Mouse (Mus musculus) midbrain, embryonic 12.5 days (tissue): Measurements from ENCODE around the gene Unc5c. TPM values are rescaled to one million over a fixed set of nuclear protein-coding genes. Genes with fewer than 3 reads are reported as not detected.

Experiments
- ATAC-seq: fragments of 200-750 bp; cut with Nextera tagmentation; 2 replicates; pipeline ENCODE4 v1.8.0; 2017; ENCODE audit warnings: low read depth, moderate TSS enrichment, moderate library complexity; ENCODE audit not compliant: low FRiP score
- H3K27ac ChIP-seq: fragments of 300-500 bp; sonication (generic); replicated peaks from 2 replicates; pipeline ENCODE4 v1.5.1; 2016; ENCODE audit warnings: mild to moderate bottlenecking
- H3K27me3 ChIP-seq: fragments of 300-500 bp; sonication (generic); 2 replicates; pipeline ENCODE4 v1.6.1; 2016; ENCODE audit warnings: mild to moderate bottlenecking
- H3K36me3 ChIP-seq: fragments of 300-500 bp; sonication (generic); 2 replicates; pipeline ENCODE4 v1.6.1; 2016
- H3K4me1 ChIP-seq: fragments of 300-500 bp; sonication (generic); 2 replicates; pipeline ENCODE4 v1.6.1; 2016
- H3K4me2 ChIP-seq: fragments of 300-500 bp; sonication (generic); replicated peaks from 2 replicates; pipeline ENCODE4 v1.6.1; 2016; ENCODE audit warnings: mild to moderate bottlenecking, moderate library complexity
- H3K4me3 ChIP-seq: fragments of 300-500 bp; sonication (generic); 2 replicates; pipeline ENCODE4 v1.5.1; 2016; ENCODE audit warnings: mild to moderate bottlenecking
- H3K9ac ChIP-seq: fragments of 300-500 bp; sonication (generic); replicated peaks from 2 replicates; pipeline ENCODE4 v1.6.1; 2016; ENCODE audit warnings: mild to moderate bottlenecking, moderate library complexity
- H3K9me3 ChIP-seq: fragments of 300-500 bp; sonication (generic); 2 replicates; pipeline ENCODE4 v1.6.1; 2016; ENCODE audit warnings: mild to moderate bottlenecking
- WGBS: fragments of 180-500 bp; shearing (Covaris S2); methylation state at CpG from one replicate; pipeline ENCODE4 v1.1.7; 2016; 5-methylcytosine and 5-hydroxymethylcytosine counted together
- polyA plus RNA-seq: library from polyadenylated mRNA; unstranded; fragments of >200 nt; fragmentation: Nextera tagmentation; extraction: Ambion mirVana; gene quantifications from 2 replicates; pipeline ENCODE4 v1.2.1, GENCODE M21; 2016

Unc5c gene
- polyA plus RNA-seq, result 12.7 and 12.8 TPM in 2 replicates

DNA sequence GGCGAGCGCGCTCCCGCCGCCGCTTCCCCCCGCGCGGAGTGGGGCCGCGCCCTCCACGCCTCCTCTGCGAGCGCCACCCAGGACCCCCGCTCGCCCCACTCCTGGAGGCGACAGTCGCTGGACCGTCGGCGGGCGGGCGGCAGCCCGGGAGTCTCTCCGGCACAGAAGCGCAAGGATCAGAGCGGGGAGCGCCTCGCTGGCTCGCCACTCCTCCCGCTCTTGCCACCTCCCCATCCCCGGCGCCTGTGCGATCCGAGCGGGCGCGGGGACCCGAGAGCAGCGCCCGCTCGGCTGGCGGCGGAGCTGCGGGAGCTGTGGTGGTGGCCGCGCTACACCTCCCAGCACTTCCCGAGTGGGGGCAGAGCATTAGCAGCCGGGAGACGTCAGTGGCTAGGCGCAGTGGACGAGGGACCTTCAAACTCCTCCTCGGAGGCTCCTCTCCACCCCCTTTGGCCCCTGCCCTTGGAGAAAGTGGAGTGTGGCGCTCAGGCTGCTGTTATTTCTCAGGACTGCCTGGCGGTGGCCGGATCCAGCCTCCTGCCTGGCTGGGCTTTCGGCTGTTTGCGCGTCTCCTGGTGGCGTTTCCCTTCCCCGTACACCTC is at the start of gene Unc5c:
Gene Unc5c, plus strand, starts transcription at position 113 of the 602 bp plus-strand sequence.
- Histone ChIP-seq H3K4me1 (peaks cover 18% of the 10 kb centered on the region), H3K4me3 (peak within 1 kb of the TSS; percentile 80), H3K27ac (peak within 1 kb of the TSS; percentile 91), H3K27me3 (peaks cover 52% of the 10 kb centered on the region), H3K9ac (peak within 1 kb of the TSS; percentile 83), H3K9me3 (no peaks in the 10 kb centered on the region), H3K4me2 (peak within 1 kb of the TSS; percentile 89), H3K36me3 (no peaks in the 10 kb centered on the region)
- peak; percentile 85 for ATAC-seq
- under 1% methylated on average over 46 of the region's 61 CpGs for WGBS

GRCm38 (mm10) chr3:141457475-141457874 is 7.5 kb upstream of the Unc5c start:
- ATAC-seq, result no peak
- Histone ChIP-seq H3K4me3 (no peak overlapping the region), H3K36me3 (no peaks in the 10 kb centered on the region), H3K27ac (no peak overlapping the region), H3K27me3 (peaks cover 6% of the 10 kb centered on the region), H3K9me3 (no peaks in the 10 kb centered on the region), H3K4me1 (0 out of 2 replicates have a peak, but pooled peaks cover 3% of the 10 kb centered on the region), H3K4me2 (no peak overlapping the region), H3K9ac (no peak overlapping the region)
- 90% methylated on average over 2 of the region's 2 CpGs for WGBS

- 70% methylated on average over 7 of the region's 7 CpGs for WGBS
- Histone ChIP-seq H3K4me1 (peaks cover 14% of the 10 kb centered on the region), H3K9ac (no peak overlapping the region), H3K4me2 (no peak overlapping the region), H3K27ac (no peak overlapping the region), H3K4me3 (no peak overlapping the region), H3K36me3 (no peaks in the 10 kb centered on the region), H3K9me3 (no peaks in the 10 kb centered on the region), H3K27me3 (peaks cover 37% of the 10 kb centered on the region)
- ATAC-seq, result no peak
These were observed 2.5 kb upstream of the Unc5c start for GRCm38 (mm10) chr3:141462482-141462881.

GRCm38 (mm10) chr3:141464691-141465103 is 319 bp upstream of the Unc5c start:
- H3K4me3 ChIP-seq, result peak overlapping the region; percentile 80
- peak overlapping the region; percentile 91 for H3K27ac ChIP-seq
- peaks cover 18% of the 10 kb centered on the region for H3K4me1 ChIP-seq
- peak overlapping the region; percentile 83 for H3K9ac ChIP-seq
- H3K36me3 ChIP-seq, result no peaks in the 10 kb centered on the region
- WGBS, result under 1% methylated on average over 26 of the region's 26 CpGs
- peak overlapping the region; percentile 89 for H3K4me2 ChIP-seq
- H3K9me3 ChIP-seq, result no peaks in the 10 kb centered on the region
- ATAC-seq, result peak; percentile 83
- peaks cover 52% of the 10 kb centered on the region for H3K27me3 ChIP-seq

DNA sequence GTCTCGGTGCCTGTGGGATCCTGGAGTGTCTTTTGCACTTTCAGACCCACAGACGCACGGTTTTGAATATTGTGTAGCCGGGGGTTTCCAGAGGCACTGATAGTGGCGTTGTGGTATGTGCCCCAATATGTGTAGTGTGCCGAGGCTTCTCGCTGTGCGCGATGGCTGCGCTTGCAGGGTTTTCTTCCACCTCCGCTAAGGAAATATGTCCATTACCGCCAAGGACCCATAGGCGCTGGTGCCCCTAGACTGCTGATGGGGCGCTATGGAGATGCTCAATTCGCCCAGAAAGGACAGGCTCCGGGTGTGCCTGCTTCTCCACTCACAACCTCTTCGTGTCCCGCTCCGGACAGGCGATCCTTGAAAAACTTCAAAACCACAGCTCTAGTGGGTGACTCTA is 1.0 kb downstream of the Unc5c start:
- H3K27me3 ChIP-seq, result peaks cover 52% of the 10 kb centered on the region
- H3K27ac ChIP-seq, result peak overlapping the region; percentile 91; the same call in 1 of the 2 replicates
- under 1% methylated on average over 20 of the region's 20 CpGs for WGBS
- H3K4me1 ChIP-seq, result peaks cover 18% of the 10 kb centered on the region
- peak overlapping the region; percentile 89 for H3K4me2 ChIP-seq
- no peak for ATAC-seq
- no peaks in the 10 kb centered on the region for H3K36me3 ChIP-seq
- no peaks in the 10 kb centered on the region for H3K9me3 ChIP-seq
- H3K9ac ChIP-seq, result peak overlapping the region; percentile 83
- H3K4me3 ChIP-seq, result peak overlapping the region; percentile 80

GRCm38 (mm10) chr3:141466727-141467335 is 1.8 kb downstream of the Unc5c start:
- Histone ChIP-seq H3K4me1 (peaks cover 18% of the 10 kb centered on the region), H3K9ac (peak overlapping the region; percentile 83; the same call in 1 of the 2 replicates), H3K27ac (peak overlapping the region; percentile 58), H3K4me2 (peak overlapping the region; percentile 89), H3K36me3 (no peaks in the 10 kb centered on the region), H3K9me3 (no peaks in the 10 kb centered on the region), H3K4me3 (peak overlapping the region; percentile 80), H3K27me3 (peaks cover 52% of the 10 kb centered on the region)
- WGBS, result 16% methylated on average over 3 of the region's 3 CpGs
- no peak for ATAC-seq

DNA sequence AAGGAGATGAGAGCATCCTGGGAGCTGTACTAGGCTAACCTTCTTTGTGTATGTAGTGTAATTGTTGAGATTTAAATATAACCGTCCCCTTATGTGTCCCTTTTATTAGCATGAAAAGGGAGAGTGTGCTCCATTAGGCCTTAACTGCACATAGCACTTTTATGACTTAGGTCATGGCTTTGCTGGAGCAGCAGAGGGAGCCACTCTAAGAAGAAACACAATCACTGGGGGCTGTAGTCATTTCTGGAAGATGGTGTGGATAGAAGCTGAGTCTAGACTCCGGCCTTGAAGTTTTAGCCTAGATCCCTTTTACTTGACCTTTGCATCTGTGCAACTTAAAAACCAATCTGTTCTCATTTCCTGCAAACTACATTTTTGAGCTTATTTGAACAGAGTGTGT is 4.3 kb downstream of the Unc5c start:
- Histone ChIP-seq H3K27me3 (peaks cover 35% of the 10 kb centered on the region), H3K4me1 (peaks cover 13% of the 10 kb centered on the region), H3K9me3 (no peaks in the 10 kb centered on the region), H3K36me3 (no peaks in the 10 kb centered on the region), H3K4me3 (no peak overlapping the region), H3K4me2 (no peak overlapping the region), H3K27ac (no peak overlapping the region), H3K9ac (no peak overlapping the region)
- WGBS, result 59% methylated on average over 2 of the region's 2 CpGs
- ATAC-seq, result no peak

DNA sequence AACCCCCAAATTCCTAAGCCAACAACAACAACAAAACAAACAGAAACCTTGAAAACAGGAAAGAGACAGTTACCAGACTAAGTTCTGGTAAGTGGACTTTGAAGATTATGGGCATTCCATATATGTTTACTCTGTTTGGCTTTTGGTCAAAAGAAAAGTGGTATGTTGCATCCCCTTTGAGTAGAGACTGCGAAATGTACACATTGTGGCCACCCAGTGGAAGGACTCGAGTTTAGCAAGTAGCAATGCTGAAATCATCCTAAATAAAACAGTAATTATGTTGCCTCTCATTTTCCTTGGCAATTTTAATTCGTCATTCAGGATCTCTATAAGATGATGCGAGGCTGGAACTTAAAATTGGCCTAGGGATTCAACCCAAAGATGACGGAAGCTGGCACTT is 8.2 kb downstream of the Unc5c start:
- H3K4me1 ChIP-seq, result no peaks in the 10 kb centered on the region
- H3K27me3 ChIP-seq, result peaks cover 8% of the 10 kb centered on the region
- 76% methylated on average over 5 of the region's 5 CpGs for WGBS
- H3K9me3 ChIP-seq, result no peaks in the 10 kb centered on the region
- H3K4me3 ChIP-seq, result no peak overlapping the region
- no peak overlapping the region for H3K27ac ChIP-seq
- no peaks in the 10 kb centered on the region for H3K36me3 ChIP-seq
- no peak for ATAC-seq
- H3K9ac ChIP-seq, result no peak overlapping the region
- H3K4me2 ChIP-seq, result no peak overlapping the region

DNA sequence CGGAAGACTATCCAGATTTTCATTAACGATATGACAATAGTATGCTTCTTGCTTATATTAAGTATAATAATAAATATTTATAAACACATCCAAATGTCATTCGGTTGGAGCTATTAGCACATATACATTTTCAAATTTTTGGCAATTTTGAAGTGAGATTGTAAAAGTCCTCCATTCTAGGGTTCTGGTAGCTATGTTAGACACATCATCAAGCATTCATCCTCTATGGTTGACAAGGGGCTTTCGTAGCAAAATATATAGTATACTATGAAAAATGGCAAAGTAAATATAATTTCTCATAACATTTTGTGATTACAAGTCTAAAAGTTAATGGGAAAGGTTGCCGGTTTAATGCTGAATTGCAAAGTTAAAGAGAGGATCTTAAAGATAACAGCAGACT is 10.4 kb downstream of the Unc5c start:
- WGBS, result 92% methylated on average over 5 of the region's 5 CpGs

DNA sequence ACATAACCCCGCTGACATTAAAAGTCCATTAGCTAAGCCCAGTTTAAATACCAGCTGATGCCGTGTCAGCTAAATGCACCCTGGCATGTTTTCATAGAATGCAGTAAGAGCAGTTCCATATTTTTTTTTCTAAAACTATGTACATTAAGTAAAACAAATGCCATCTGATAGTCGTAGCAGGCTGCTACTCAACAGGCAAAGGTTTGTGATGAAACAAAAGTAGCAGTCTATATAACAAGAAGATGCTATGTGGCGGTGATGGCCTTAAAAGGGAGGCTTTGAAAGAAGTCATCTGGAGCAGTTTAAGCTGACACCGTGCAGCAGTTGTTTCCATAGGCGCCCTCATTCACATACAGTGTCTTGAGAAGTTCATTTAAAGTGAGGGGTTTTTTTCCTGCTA is 10.9 kb downstream of the Unc5c start:
- no peak for ATAC-seq
- Histone ChIP-seq H3K9ac (no peak overlapping the region), H3K4me2 (no peak overlapping the region), H3K36me3 (no peaks in the 10 kb centered on the region), H3K9me3 (no peaks in the 10 kb centered on the region), H3K4me3 (no peak overlapping the region), H3K27ac (no peak overlapping the region), H3K4me1 (no peaks in the 10 kb centered on the region), H3K27me3 (no peaks in the 10 kb centered on the region)
- 73% methylated on average over 6 of the region's 6 CpGs for WGBS

More for the DNA sequence above, 10.4 kb downstream of the Unc5c start:
- ATAC-seq, result no peak
- H3K9me3 ChIP-seq, result no peaks in the 10 kb centered on the region
- no peak overlapping the region for H3K27ac ChIP-seq
- no peak overlapping the region for H3K9ac ChIP-seq
- H3K4me3 ChIP-seq, result no peak overlapping the region
- H3K4me2 ChIP-seq, result no peak overlapping the region
- no peaks in the 10 kb centered on the region for H3K27me3 ChIP-seq
- no peaks in the 10 kb centered on the region for H3K36me3 ChIP-seq
- H3K4me1 ChIP-seq, result no peaks in the 10 kb centered on the region

- Histone ChIP-seq H3K27me3 (no peaks in the 10 kb centered on the region), H3K4me2 (no peak overlapping the region), H3K9ac (no peak overlapping the region), H3K4me3 (no peak overlapping the region), H3K27ac (no peak overlapping the region), H3K9me3 (no peaks in the 10 kb centered on the region), H3K4me1 (no peaks in the 10 kb centered on the region), H3K36me3 (no peaks in the 10 kb centered on the region)
- WGBS, result 67% methylated on average over 3 of the region's 3 CpGs
- no peak for ATAC-seq
These were observed 11.7 kb downstream of the Unc5c start for GRCm38 (mm10) chr3:141476670-141477069.

DNA sequence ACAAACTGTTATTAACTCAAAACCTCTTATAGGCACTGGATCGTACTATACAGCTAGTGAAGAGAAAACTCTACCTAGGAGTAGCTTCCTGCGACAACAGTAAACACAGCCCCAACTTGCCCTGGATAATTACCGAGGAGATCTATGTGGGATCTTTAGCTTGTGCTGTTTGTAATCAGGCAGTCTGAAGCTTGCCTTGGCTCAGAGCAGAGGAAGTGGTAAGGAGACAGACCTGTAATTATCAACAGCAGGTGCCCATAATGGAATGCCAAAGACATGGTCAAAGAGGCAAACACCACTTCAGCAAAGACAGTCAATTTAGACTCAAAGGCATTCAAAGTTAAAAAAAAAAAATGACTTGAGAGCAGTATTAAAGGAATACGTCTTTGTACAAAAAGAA is 17.4 kb downstream of the Unc5c start:
- H3K4me2 ChIP-seq, result no peak overlapping the region
- H3K27ac ChIP-seq, result no peak overlapping the region
- 87% methylated on average over 4 of the region's 4 CpGs for WGBS
- no peak overlapping the region for H3K9ac ChIP-seq
- no peak for ATAC-seq
- no peaks in the 10 kb centered on the region for H3K9me3 ChIP-seq
- no peaks in the 10 kb centered on the region for H3K27me3 ChIP-seq
- no peaks in the 10 kb centered on the region for H3K36me3 ChIP-seq
- H3K4me1 ChIP-seq, result no peaks in the 10 kb centered on the region
- H3K4me3 ChIP-seq, result no peak overlapping the region
